Mouse (Mus musculus) spleen, embryonic (tissue): ENCODE measurements around the gene Arl8a.

Experiments used
- CTCF ChIA-PET: fragments of 350-600 bp; sonication (Branson Sonifier 250); formaldehyde crosslinking; loops from one replicate; lab custom pipeline; 2022; lab: Charles Lee

Arl8a gene

GRCm38 (mm10) chr1:135146077-135146945 is at the start of gene Arl8a:
Gene Arl8a, plus strand, starts transcription at chr1:135146824.
- CTCF ChIA-PET, result interaction anchor here (1.7 kb wide), 1 partner anchor 14 kb away, joined by 7 read pairs; the partner anchor contains the start of gene Ptpn7

- CTCF ChIA-PET, result no interaction called here
Observed at GRCm38 (mm10) chr1:135097441-135097840, 49.2 kb upstream of the Arl8a start.

- CTCF ChIA-PET, result no interaction called here
Observed at GRCm38 (mm10) chr1:135098441-135098840, 48.2 kb upstream of the Arl8a start.

- CTCF ChIA-PET, result no interaction called here
Observed at GRCm38 (mm10) chr1:135100400-135100799, 46.2 kb upstream of the Arl8a start.

- CTCF ChIA-PET, result interaction anchor here (0.5 to 2.2 kb wide), 2 partner anchors 82 to 116 kb away, joined by 6 to 11 read pairs; no protein-coding TSS in a partner anchor
Observed at GRCm38 (mm10) chr1:135105124-135105523, 41.5 kb upstream of the Arl8a start, which contains the start of gene Lgr6. Gene Lgr6, minus strand, starts transcription at chr1:135105276.

- CTCF ChIA-PET, result interaction anchor here (0.5 to 2.2 kb wide), 3 partner anchors 83 to 275 kb away, joined by 3 to 11 read pairs (median 6); no protein-coding TSS in a partner anchor
Observed at GRCm38 (mm10) chr1:135105951-135106350, 40.7 kb upstream of the Arl8a start.

- CTCF ChIA-PET, result interaction anchor here (0.6 to 1.0 kb wide), 3 partner anchors 29 to 121 kb away, joined by 3 to 17 read pairs (median 4); no protein-coding TSS in a partner anchor
Observed at GRCm38 (mm10) chr1:135108611-135109010, 38.0 kb upstream of the Arl8a start.

GRCm38 (mm10) chr1:135110075-135110474 is 36.5 kb upstream of the Arl8a start:
- CTCF ChIA-PET, result interaction anchor here (0.5 to 4.2 kb wide), 5 partner anchors 20 to 63 kb away, joined by 3 to 34 read pairs (median 5); partner anchors contain the start of gene Ptpn7

GRCm38 (mm10) chr1:135111271-135111670 is 35.4 kb upstream of the Arl8a start:
- CTCF ChIA-PET, result interaction anchor here (0.6 to 4.2 kb wide), 7 partner anchors 10 to 154 kb away, joined by 3 to 34 read pairs (median 5); partner anchors contain the start of gene Ptpn7

- CTCF ChIA-PET, result interaction anchor here (0.5 to 4.2 kb wide), 5 partner anchors 22 to 744 kb away, joined by 3 to 34 read pairs (median 4); partner anchors contain the start of genes Ptpn7 and Ube2t
Observed at GRCm38 (mm10) chr1:135112661-135113060, 34.0 kb upstream of the Arl8a start.

- CTCF ChIA-PET, result no interaction called here
Observed at GRCm38 (mm10) chr1:135124573-135125363, 21.9 kb upstream of the Arl8a start.

- CTCF ChIA-PET, result no interaction called here
Observed at GRCm38 (mm10) chr1:135125990-135126389, 20.6 kb upstream of the Arl8a start.

GRCm38 (mm10) chr1:135126443-135127027 is 20.1 kb upstream of the Arl8a start:
- CTCF ChIA-PET, result interaction anchor here (0.8 kb wide), 1 partner anchor 28 kb away, joined by 7 read pairs; no protein-coding TSS in a partner anchor

GRCm38 (mm10) chr1:135128011-135128441 is 18.6 kb upstream of the Arl8a start:
- CTCF ChIA-PET, result no interaction called here

GRCm38 (mm10) chr1:135128986-135129385 is 17.6 kb upstream of the Arl8a start:
- CTCF ChIA-PET, result no interaction called here

- CTCF ChIA-PET, result interaction anchor here (1.5 kb wide), 1 partner anchor 19 kb away, joined by 7 read pairs; no protein-coding TSS in a partner anchor
Observed at GRCm38 (mm10) chr1:135129543-135130183, 17.0 kb upstream of the Arl8a start.

GRCm38 (mm10) chr1:135130376-135131018 is 16.1 kb upstream of the Arl8a start:
- CTCF ChIA-PET, result interaction anchor here (1.5 kb wide), 1 partner anchor 20 kb away, joined by 7 read pairs; no protein-coding TSS in a partner anchor

GRCm38 (mm10) chr1:135131034-135131433 is 15.6 kb upstream of the Arl8a start:
- CTCF ChIA-PET, result interaction anchor here (1.5 kb wide), 1 partner anchor 20 kb away, joined by 7 read pairs; no protein-coding TSS in a partner anchor

GRCm38 (mm10) chr1:135131560-135131959 is 15.1 kb upstream of the Arl8a start:
- CTCF ChIA-PET, result interaction anchor here (2.2 kb wide), 1 partner anchor 16 kb away, joined by 7 read pairs; the partner anchor contains the start of gene Arl8a
